Mouse (Mus musculus): ENCODE measurements at regions not wholly inside any gene's neighbourhood (a gene's known extent, or its start where the extent isn't known, plus 50 kb on each side); places are given as distances from the start of the nearest gene placed in this dataset.

DNA sequence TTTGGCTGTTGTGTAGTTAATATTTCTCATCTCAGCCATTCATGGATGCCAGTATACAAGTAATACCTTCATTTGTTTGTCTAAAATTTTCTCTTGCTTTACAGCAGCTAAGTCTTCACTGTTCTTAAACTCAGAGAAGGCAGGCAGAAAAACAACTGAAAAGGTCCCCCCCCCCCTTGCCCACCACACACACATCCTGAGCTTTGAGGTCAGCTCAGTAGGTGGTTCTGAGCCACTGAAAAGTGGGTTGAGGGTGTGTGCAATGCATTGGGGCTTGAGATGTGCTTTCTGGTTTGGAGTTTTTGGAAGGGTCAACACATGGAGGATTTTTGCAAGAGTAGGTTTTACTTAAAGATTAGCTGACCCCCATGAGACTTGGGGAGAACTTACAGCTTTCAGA lies 136.1 kb upstream of the Slco3a1 start:
- DNase-seq (ENCODE audit: low spot score in 2 of 2): no peak

DNA sequence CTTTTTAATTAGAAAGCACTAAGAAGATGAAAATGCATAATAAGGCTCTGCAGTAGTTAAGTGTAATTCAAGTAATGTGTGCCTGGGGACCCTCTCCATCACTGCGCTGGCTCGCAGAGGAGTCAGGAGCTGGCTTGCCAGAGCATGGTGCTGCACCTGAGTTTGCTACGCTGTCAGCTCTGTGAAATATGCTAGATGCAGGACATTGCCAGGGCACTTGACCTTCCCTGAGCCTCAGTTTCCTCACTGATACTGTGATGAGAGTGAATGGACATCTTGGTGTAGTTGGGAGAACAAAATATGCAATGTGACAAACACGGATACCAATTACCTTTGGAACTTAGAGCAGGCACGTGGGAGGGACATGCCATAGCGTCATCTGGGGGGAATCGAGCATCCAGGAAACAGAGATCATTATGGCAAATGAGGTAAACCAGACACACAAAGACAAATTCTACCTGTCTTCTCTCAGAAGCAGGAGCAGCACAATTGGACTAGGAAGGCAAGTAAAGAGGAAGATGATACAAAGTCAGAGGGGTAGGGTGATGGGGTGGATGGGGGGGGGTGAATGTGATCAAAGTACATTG lies 133.6 kb upstream of the Slco3a1 start:
- DNase-seq (ENCODE audit: low spot score in 2 of 2): no peak

GRCm38 (mm10) chr7:74687303-74688115 lies 132.9 kb upstream of the Slco3a1 start:
- DNase-seq (ENCODE audit: low spot score in 2 of 2): no peak

GRCm38 (mm10) chr7:74683979-74684378 lies 129.4 kb upstream of the Slco3a1 start:
- DNase-seq (ENCODE audit: low spot score in 2 of 2): no peak

GRCm38 (mm10) chr7:74673626-74674295 lies 119.2 kb upstream of the Slco3a1 start:
- no peak for DNase-seq (ENCODE audit: low spot score in 2 of 2)

DNA sequence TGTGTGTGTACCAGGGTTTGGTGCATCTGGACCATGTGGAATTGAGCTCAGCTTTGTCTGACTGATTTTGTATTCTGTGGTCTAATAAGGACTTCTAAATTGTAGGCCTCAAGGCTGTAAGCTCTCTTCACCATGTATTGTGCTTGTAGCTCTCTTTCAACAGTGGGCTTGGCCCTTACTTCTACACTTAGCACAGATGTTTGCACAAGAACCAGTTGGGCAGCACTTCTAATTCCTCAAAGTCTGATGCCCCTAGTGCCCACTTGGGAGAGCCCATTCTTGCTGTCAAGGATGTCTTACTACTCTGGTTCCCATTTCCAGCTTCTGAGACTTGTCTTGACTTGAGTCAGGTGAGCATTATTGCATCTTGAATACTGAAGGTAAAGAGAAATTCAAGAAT lies 114.5 kb upstream of the Slco3a1 start:
- DNase-seq (ENCODE audit: low spot score in 2 of 2): no peak

DNA sequence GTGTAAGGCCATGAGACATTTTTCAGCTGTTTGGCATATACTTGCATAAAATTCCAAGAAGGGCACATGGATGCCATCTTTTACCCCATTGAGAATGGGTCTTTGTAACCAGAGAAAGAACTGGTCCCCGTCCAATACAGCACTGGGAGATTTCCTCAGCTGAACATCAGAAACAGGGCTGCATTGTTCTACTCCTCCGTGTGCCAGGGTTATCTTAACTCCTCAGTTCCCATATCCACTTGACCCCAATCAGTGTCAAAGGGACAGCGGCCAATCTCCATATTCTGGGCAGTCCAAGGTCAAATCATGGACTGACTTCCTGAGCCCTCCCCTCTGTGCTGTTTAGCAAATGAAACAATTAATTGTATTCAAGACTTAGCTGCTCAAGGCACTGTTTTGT lies 112.5 kb upstream of the Slco3a1 start:
- no peak for DNase-seq (ENCODE audit: low spot score in 2 of 2)

DNA sequence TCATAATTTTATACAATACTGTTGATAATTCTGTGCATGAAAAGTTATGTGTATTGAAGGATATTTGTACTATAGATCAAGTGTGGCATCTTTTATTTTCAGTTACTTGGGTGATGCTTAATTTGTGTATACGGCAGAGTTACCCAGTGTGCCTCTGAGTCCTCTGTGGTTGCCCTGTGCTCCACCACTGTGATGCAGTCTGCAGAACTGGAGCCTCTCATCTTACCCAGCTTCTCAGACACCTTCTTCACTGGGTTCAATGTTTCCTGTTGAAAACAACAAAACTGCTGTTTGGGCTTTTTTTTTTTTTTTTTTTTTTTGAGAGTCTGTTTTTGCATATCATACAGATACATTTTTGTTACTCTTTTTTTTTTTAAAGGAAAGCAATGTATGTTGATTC lies 109.2 kb upstream of the Slco3a1 start:
- DNase-seq (ENCODE audit: low spot score in 2 of 2): no peak

DNA sequence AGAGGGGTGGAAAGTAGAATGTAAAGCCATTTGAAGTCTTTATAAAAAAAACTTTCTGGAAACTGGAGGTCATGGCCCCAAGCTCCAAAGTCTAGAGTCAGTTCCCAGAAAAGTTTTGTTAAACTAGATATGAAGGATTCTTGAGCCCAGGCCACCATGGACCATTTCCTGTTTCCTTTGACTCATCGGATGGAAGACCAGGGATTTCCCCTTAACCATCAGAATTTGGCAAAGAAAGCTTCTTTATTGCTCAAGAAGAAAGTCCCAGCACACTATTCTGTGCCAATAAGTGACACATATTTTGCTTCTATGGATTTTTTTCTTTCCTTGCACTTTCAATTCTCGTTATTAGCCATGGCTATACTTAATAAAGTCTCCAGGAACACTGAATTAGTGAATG lies 92.7 kb upstream of the Slco3a1 start:
- DNase-seq (ENCODE audit: low spot score in 2 of 2): no peak

DNA sequence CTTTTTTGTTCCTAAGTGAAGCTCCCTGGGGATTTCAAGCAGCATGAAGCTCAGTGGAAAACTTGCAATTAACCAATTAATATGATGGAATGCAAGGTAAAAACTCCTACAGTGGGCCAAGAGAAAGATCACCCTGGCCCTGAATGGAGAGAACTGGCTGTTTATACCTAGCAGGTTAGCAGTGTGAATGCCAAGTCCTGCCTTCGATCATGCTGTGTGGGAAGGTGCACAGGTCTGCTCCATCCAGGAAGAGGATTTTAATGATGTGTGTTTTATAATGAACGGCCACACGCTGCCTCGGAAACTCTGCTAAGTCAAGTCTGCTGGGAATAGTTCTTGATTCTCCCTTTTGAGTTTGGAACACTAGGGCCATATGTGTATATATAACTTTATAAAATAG lies 85.6 kb upstream of the Slco3a1 start:
- DNase-seq (ENCODE audit: low spot score in 2 of 2): no peak

DNA sequence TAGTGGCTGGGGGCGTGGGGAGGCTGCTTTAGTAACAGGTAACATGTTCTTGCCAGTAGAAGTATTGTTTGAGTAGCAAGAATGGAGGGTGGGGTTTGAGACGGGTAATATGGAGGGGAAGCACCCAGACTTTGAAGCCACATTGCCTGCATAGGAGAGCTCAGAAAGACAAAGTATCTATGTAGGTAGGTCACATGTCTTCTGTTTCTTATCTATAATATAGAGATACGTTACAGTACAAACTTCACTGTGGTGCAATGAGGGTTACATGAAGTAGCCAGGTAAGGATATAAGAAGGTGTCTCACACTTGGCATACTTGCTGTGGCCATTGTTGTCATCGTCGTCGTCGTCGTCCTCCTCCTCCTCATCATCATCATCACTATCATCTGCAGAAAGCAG lies 77.6 kb upstream of the Slco3a1 start:
- DNase-seq (ENCODE audit: low spot score in 2 of 2): no peak

- no peak for DNase-seq (ENCODE audit: low spot score in 2 of 2)
These were observed 74.4 kb upstream of the Slco3a1 start for GRCm38 (mm10) chr7:74628799-74629468.

All from adrenal gland, adult 18-20 months (tissue).